Mouse (Mus musculus) MEL (cell line): ENCODE data around the gene Tnnc1. TPM values are rescaled to one million over a fixed set of nuclear protein-coding genes. Genes with fewer than 3 reads are reported as not detected.

Source experiments
- DNase-seq: peaks from one replicate; pipeline ENCODE4 v3.0.0; 2011; ENCODE audit warnings: low read depth, low spot score
- H3K27ac ChIP-seq: 2 replicates; pipeline ENCODE4 v1.5.1; 2012; ENCODE audit warnings: low read depth, mild to moderate bottlenecking, control low read depth, low read length, moderate library complexity; ENCODE audit not compliant: control insufficient read depth
- H3K27me3 ChIP-seq, 2 experiments: fragments of 150-350 bp in 1 of 2; sonication (generic) in 1 of 2; 2 replicates each; pipeline ENCODE4 v1.6.1; 2012; ENCODE audit warnings: low read length in 2 of 2, mild to moderate bottlenecking in 2 of 2, improper control_type of control experiment in 1 of 2, moderate library complexity in 1 of 2; ENCODE audit not compliant: insufficient read depth in 2 of 2, control insufficient read depth in 1 of 2
- H3K36me3 ChIP-seq, 2 experiments: 2 replicates each; pipeline ENCODE4 v1.6.1; 2012 to 2014; ENCODE audit warnings: low read length in 2 of 2, improper control_type of control experiment in 1 of 2, inconsistent platforms in 1 of 2, mild to moderate bottlenecking in 1 of 2; ENCODE audit not compliant: insufficient read depth in 2 of 2, control insufficient read depth in 1 of 2
- H3K4me1 ChIP-seq, 2 experiments: fragments of 150-350 bp in 1 of 2; sonication (generic) in 1 of 2; 2 replicates each; pipeline ENCODE4 v1.6.1; 2012; ENCODE audit warnings: low read length in 2 of 2, improper control_type of control experiment in 1 of 2, mild to moderate bottlenecking in 1 of 2; ENCODE audit not compliant: insufficient read depth in 2 of 2, control insufficient read depth in 1 of 2
- H3K4me3 ChIP-seq, 2 experiments: fragments of 150-350 bp in 1 of 2; sonication (generic) in 1 of 2; 2 replicates each; pipeline ENCODE4 v1.5.1; 2012; ENCODE audit warnings: low read depth in 2 of 2, low read length in 2 of 2, mild to moderate bottlenecking in 2 of 2, moderate library complexity in 2 of 2, control low read depth in 1 of 2, improper control_type of control experiment in 1 of 2; ENCODE audit not compliant: control insufficient read depth in 1 of 2, insufficient read depth in 1 of 2
- H3K79me2 ChIP-seq: 2 replicates; pipeline ENCODE4 v1.6.1; 2012; ENCODE audit warnings: mild to moderate bottlenecking, low read length, moderate library complexity; ENCODE audit not compliant: control insufficient read depth, poor library complexity, insufficient read depth
- H3K9ac ChIP-seq: 2 replicates; pipeline ENCODE4 v1.6.1; 2012; ENCODE audit warnings: low read depth, mild to moderate bottlenecking, control low read depth, low read length, moderate library complexity; ENCODE audit not compliant: control insufficient read depth, poor library complexity, severe bottlenecking
- H3K9me3 ChIP-seq: fragments of 150-350 bp; sonication (generic); replicated peaks from 2 replicates; pipeline ENCODE4 v1.6.1; 2012; ENCODE audit warnings: mild to moderate bottlenecking, low read length, improper control_type of control experiment, moderate library complexity; ENCODE audit not compliant: insufficient read depth
- BHLHE40 ChIP-seq: IDR thresholded peaks from 2 replicates; pipeline ENCODE4 v1.6.1; 2012; ENCODE audit warnings: low read depth, mild to moderate bottlenecking, inconsistent platforms, low read length, improper control_type of control experiment, borderline replicate concordance
- CHD1 ChIP-seq: IDR thresholded peaks from 2 replicates; pipeline ENCODE4 v1.6.1; 2012; ENCODE audit warnings: low read depth, mild to moderate bottlenecking, inconsistent platforms, low read length, improper control_type of control experiment
- ELF1 ChIP-seq: IDR thresholded peaks from 2 replicates; pipeline ENCODE4 v1.6.1; 2014; ENCODE audit warnings: low read depth, mild to moderate bottlenecking, inconsistent platforms, low read length, improper control_type of control experiment, moderate library complexity
- EP300 ChIP-seq, 2 experiments: IDR thresholded peaks; 2 replicates each; pipeline ENCODE4 v1.6.1; 2011; ENCODE audit warnings: improper control_type of control experiment in 2 of 2, low read length in 2 of 2, low read depth in 1 of 2, mild to moderate bottlenecking in 1 of 2
- ETS1 ChIP-seq: IDR thresholded peaks from 2 replicates; pipeline ENCODE4 v1.6.1; 2012; ENCODE audit warnings: low read depth, mild to moderate bottlenecking, inconsistent platforms, low read length, improper control_type of control experiment, moderate library complexity
- HCFC1 ChIP-seq: IDR thresholded peaks from 2 replicates; pipeline ENCODE4 v1.6.1; 2012; ENCODE audit warnings: low read depth, mild to moderate bottlenecking, inconsistent platforms, low read length, improper control_type of control experiment, moderate library complexity
- JUND ChIP-seq: IDR thresholded peaks from 2 replicates; pipeline ENCODE4 v1.6.1; 2011; ENCODE audit warnings: low read depth, mild to moderate bottlenecking, improper control_type of control experiment, low read length
- MAFK ChIP-seq: IDR thresholded peaks from 2 replicates; pipeline ENCODE4 v1.6.1; 2011; ENCODE audit warnings: low read depth, mild to moderate bottlenecking, low read length, improper control_type of control experiment, borderline replicate concordance
- MAX ChIP-seq: IDR thresholded peaks from 2 replicates; pipeline ENCODE4 v1.6.1; 2011; ENCODE audit warnings: low read length, improper control_type of control experiment
- MAZ ChIP-seq: IDR thresholded peaks from 2 replicates; pipeline ENCODE4 v1.6.1; 2012; ENCODE audit warnings: low read depth, mild to moderate bottlenecking, inconsistent platforms, low read length, improper control_type of control experiment
- MEF2A ChIP-seq: IDR thresholded peaks from 2 replicates; pipeline ENCODE4 v1.6.1; 2014; ENCODE audit warnings: low read depth, mild to moderate bottlenecking, inconsistent platforms, low read length, improper control_type of control experiment; ENCODE audit not compliant: poor library complexity, insufficient replicate concordance, severe bottlenecking; ENCODE audit errors: extremely low read depth
- MXI1 ChIP-seq: IDR thresholded peaks from 2 replicates; pipeline ENCODE4 v1.6.1; 2011; ENCODE audit warnings: mild to moderate bottlenecking, low read depth, low read length, improper control_type of control experiment
- MYB ChIP-seq: IDR thresholded peaks from 2 replicates; pipeline ENCODE4 v1.6.1; 2011; ENCODE audit warnings: mild to moderate bottlenecking, low read depth, low read length, improper control_type of control experiment
- MYC ChIP-seq: IDR thresholded peaks from 2 replicates; pipeline ENCODE4 v1.6.1; 2011; ENCODE audit warnings: low read depth, mild to moderate bottlenecking, low read length, improper control_type of control experiment, moderate library complexity
- NRF1 ChIP-seq: IDR thresholded peaks from 2 replicates; pipeline ENCODE4 v1.6.1; 2014; ENCODE audit warnings: low read depth, mild to moderate bottlenecking, inconsistent platforms, low read length, improper control_type of control experiment, moderate library complexity; ENCODE audit not compliant: poor library complexity, insufficient read depth, severe bottlenecking
- POLR2A ChIP-seq, 2 experiments: IDR thresholded peaks; 2 replicates each; pipeline ENCODE4 v1.6.1; 2011 to 2012; ENCODE audit warnings: low read length in 2 of 2, mild to moderate bottlenecking in 2 of 2, control low read depth in 1 of 2, improper control_type of control experiment in 1 of 2, low read depth in 1 of 2, moderate library complexity in 1 of 2; ENCODE audit not compliant: control insufficient read depth in 1 of 2, insufficient read depth in 1 of 2, poor library complexity in 1 of 2
- RAD21 ChIP-seq: IDR thresholded peaks from 2 replicates; pipeline ENCODE4 v1.6.1; 2011; ENCODE audit warnings: mild to moderate bottlenecking, low read depth, low read length, improper control_type of control experiment
- SMC3 ChIP-seq: IDR thresholded peaks from 2 replicates; pipeline ENCODE4 v1.6.1; 2011; ENCODE audit warnings: low read depth, low read length, improper control_type of control experiment
- TBP ChIP-seq: IDR thresholded peaks from 2 replicates; pipeline ENCODE4 v1.8.0; 2011; ENCODE audit warnings: low read depth, low read length, improper control_type of control experiment
- ZC3H11A ChIP-seq: IDR thresholded peaks from 2 replicates; pipeline ENCODE4 v1.6.1; 2012; ENCODE audit warnings: low read depth, mild to moderate bottlenecking, inconsistent platforms, low read length, improper control_type of control experiment
- ZKSCAN1 ChIP-seq: IDR thresholded peaks from 2 replicates; pipeline ENCODE4 v1.6.1; 2012; ENCODE audit warnings: low read depth, mild to moderate bottlenecking, inconsistent platforms, low read length, improper control_type of control experiment, moderate library complexity
- ZNF384 ChIP-seq: IDR thresholded peaks from 2 replicates; pipeline ENCODE4 v1.6.1; 2012; ENCODE audit warnings: low read depth, mild to moderate bottlenecking, inconsistent platforms, low read length, improper control_type of control experiment
- polyA plus RNA-seq, 2 experiments: library from polyadenylated mRNA; stranded (reverse) in 1 of 2; unstranded in 1 of 2; fragments of >175 nt in 1 of 2; fragments of >200 nt in 1 of 2; gene quantifications; 2 replicates each; pipeline versions ENCODE4 v1.2.1 to v1.2.4; 2012; ENCODE audit warnings: low replicate concordance in 2 of 2, low read depth in 1 of 2; ENCODE audit not compliant: insufficient read length in 2 of 2, insufficient read depth in 1 of 2, missing spikeins in 1 of 2
- total RNA-seq: library from RNA; depleted of rRNA; stranded (reverse); fragments of 300-350 nt; gene quantifications from 2 replicates; pipeline ENCODE4 v1.2.3, GENCODE M21; 2012

The Tnnc1 gene
- total and polyA plus RNA-seq, 3 experiments, result 0.19 TPM; not detected in 2

DNA sequence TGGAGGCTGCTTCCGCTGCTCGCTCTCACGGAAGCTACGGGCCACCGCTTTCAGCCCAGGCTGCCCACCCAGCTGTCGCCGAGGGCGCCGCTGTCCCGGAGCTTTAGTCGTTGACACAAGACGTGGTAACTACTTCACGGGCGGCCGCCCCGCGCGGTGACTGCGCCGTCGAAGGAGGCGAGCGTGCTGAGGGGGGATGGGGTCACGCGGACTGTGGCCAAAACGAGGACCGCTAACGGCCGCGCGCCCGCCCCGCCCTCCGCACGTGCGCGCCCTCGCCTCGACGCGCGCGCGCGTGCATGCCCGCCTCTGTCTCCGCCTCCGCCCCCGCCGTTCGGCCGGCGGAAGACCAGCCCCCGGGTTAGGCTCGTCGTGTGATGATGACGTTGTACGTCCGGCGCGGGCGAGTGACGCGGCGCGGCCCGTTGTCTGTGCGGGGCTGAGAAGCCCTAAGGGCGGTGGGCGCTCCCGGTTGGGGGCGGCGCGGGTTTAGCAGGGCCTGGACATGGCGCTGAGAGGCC lies 43.0 kb downstream of the Tnnc1 start, which contains the start of the genes Phf7 and Bap1 (continued):
- TF ChIP-seq ETS1 (0 out of 2 replicates have a peak, but pooled peaks have one; percentile 48), ZKSCAN1 (no peak)

DNA sequence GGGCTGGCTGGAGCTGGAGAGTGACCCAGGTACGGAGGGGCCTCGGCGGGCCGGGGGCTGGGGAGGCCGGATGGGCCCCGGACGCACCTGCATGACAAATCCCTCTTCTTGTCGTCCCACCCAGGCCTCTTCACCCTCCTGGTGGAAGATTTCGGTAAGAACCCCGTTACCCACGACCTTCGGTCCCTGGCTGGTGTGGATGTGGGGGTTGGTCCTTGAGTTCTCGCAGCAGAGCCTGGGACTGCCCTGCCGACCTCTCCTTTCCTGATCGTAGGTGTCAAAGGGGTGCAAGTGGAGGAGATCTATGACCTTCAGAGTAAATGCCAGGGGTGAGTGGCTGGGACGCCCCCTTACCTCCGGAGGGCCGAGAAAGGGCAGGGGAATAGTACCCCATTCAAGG lies 43.5 kb downstream of the Tnnc1 start:
- Histone ChIP-seq H3K27ac (peak overlapping the region; percentile 52), H3K27me3 (no peaks in the 10 kb centered on the region), H3K4me3 (peak overlapping the region; percentile 95 to 99), H3K9ac (peak overlapping the region; percentile 99), H3K4me1 (peaks cover 3 to 14% of the 10 kb centered on the region in 2 experiments; a peak in 3 of 4 replicates), H3K36me3 (peaks cover 3 to 13% of the 10 kb centered on the region in 2 experiments; a peak in 3 of 4 replicates), H3K79me2 (peaks cover 20% of the 10 kb centered on the region), H3K9me3 (no peaks in the 10 kb centered on the region)
- no peak for TF ChIP-seq MXI1
- no peak for DNase-seq

DNA sequence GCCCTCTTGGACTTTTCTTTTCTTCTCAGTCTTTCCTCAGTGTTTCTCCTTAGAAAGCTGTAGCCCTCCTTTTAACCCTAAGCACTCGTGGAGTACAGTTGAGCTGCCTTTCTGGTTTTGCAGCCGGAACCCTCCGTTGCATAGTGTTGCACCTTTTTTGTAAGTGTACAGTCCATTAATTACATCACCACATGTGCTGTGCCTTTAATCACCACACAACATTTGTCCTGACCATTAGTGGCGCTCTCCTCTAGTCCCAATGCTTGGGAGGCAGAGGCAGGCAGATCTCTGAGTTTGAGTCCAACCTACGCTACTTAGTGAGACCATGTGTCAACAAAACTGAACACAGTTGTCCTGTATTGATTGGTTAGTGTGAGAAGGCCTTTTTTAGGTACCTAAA lies 44.0 kb downstream of the Tnnc1 start:
- Histone ChIP-seq H3K27me3 (no peaks in the 10 kb centered on the region), H3K9ac (peak overlapping the region; percentile 99), H3K4me3 (peak overlapping the region; percentile 95 to 99)
- DNase-seq, result no peak
- TF ChIP-seq MYC, result no peak
- no peak for TF ChIP-seq MYB
- TF ChIP-seq SMC3, result no peak
- TF ChIP-seq MAZ, result no peak
- no peak for TF ChIP-seq MEF2A
- no peak for TF ChIP-seq EP300 (IDR thresholded peaks at IDR 0.05; ENCODE audit: low read depth in 1 of 2, low read length in 2 of 2)
- TF ChIP-seq POLR2A (IDR thresholded peaks at IDR 0.05; ENCODE audit: control insufficient read depth in 1 of 2, insufficient read depth in 1 of 2, low read depth in 1 of 2, low read length in 2 of 2, poor library complexity in 1 of 2), result no peak
- no peak for TF ChIP-seq BHLHE40
- no peak for TF ChIP-seq MAFK
- no peak for TF ChIP-seq JUND
- no peak for TF ChIP-seq ZNF384
- TF ChIP-seq CHD1, result no peak
- no peak for TF ChIP-seq RAD21
- TF ChIP-seq ETS1, result no peak
- no peak for TF ChIP-seq MAX
- TF ChIP-seq NRF1, result no peak
- no peak for TF ChIP-seq TBP
- no peak for TF ChIP-seq ELF1
- no peak for TF ChIP-seq HCFC1
- TF ChIP-seq ZC3H11A, result no peak
- TF ChIP-seq, all 39 proteins: peak for 0
- H3K27ac ChIP-seq, result no peak overlapping the region
- H3K4me1 ChIP-seq, result peaks cover 3 to 14% of the 10 kb centered on the region in 2 experiments; a peak in 3 of 4 replicates
- no peaks in the 10 kb centered on the region for H3K9me3 ChIP-seq
- peaks cover 20% of the 10 kb centered on the region for H3K79me2 ChIP-seq
- H3K36me3 ChIP-seq, result peaks cover 3 to 13% of the 10 kb centered on the region in 2 experiments; a peak in 3 of 4 replicates
